Mouse (Mus musculus): Measurements from ENCODE around the gene Tmem235.
"Not testable (repeated sequence)": the region's sequence is repeated elsewhere in the genome, so short reads cannot be mapped to it uniquely, and the experiment has no call there.

DNA sequence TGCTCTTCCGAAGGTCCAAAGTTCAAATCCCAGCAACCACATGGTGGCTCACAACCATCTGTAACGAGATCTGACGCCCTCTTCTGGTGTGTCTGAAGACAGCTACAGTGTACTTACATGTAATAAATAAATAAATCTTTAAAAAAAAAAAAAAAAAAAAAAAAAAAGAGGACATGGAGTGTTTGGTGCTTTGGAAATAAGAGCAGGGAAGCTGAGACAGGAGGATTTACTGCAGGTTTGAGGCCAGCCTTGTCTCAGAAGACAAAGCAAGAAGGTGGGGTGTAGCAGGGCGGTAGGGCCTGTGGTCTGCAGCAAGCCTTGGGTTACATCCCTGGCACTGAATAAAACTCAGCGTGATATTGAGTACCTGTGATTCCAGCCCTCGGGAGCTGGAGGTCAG is 27.0 kb upstream of the Tmem235 start:
- TF ChIP-seq CTCF (IDR thresholded peaks at IDR 0.05); POLR2A (IDR thresholded peaks at IDR 0.05; ENCODE audit: insufficient read depth, low read depth, low read length): not testable (repeated sequence)
